Mouse (Mus musculus) MEL (cell line): ENCODE measurements around the gene Prkcd. TPM values are rescaled to one million over a fixed set of nuclear protein-coding genes. Genes with fewer than 3 reads are reported as not detected.

Source experiments
- DNase-seq: peaks from one replicate; pipeline ENCODE4 v3.0.0; 2011; ENCODE audit warnings: low read depth, low spot score
- H3K27ac ChIP-seq: 2 replicates; pipeline ENCODE4 v1.5.1; 2012; ENCODE audit warnings: low read depth, mild to moderate bottlenecking, control low read depth, low read length, moderate library complexity; ENCODE audit not compliant: control insufficient read depth
- H3K27me3 ChIP-seq, 2 experiments: fragments of 150-350 bp in 1 of 2; sonication (generic) in 1 of 2; 2 replicates each; pipeline ENCODE4 v1.6.1; 2012; ENCODE audit warnings: low read length in 2 of 2, mild to moderate bottlenecking in 2 of 2, improper control_type of control experiment in 1 of 2, moderate library complexity in 1 of 2; ENCODE audit not compliant: insufficient read depth in 2 of 2, control insufficient read depth in 1 of 2
- H3K36me3 ChIP-seq, 2 experiments: 2 replicates each; pipeline ENCODE4 v1.6.1; 2012 to 2014; ENCODE audit warnings: low read length in 2 of 2, improper control_type of control experiment in 1 of 2, inconsistent platforms in 1 of 2, mild to moderate bottlenecking in 1 of 2; ENCODE audit not compliant: insufficient read depth in 2 of 2, control insufficient read depth in 1 of 2
- H3K4me1 ChIP-seq, 2 experiments: fragments of 150-350 bp in 1 of 2; sonication (generic) in 1 of 2; 2 replicates each; pipeline ENCODE4 v1.6.1; 2012; ENCODE audit warnings: low read length in 2 of 2, improper control_type of control experiment in 1 of 2, mild to moderate bottlenecking in 1 of 2; ENCODE audit not compliant: insufficient read depth in 2 of 2, control insufficient read depth in 1 of 2
- H3K4me3 ChIP-seq, 2 experiments: fragments of 150-350 bp in 1 of 2; sonication (generic) in 1 of 2; 2 replicates each; pipeline ENCODE4 v1.5.1; 2012; ENCODE audit warnings: low read depth in 2 of 2, low read length in 2 of 2, mild to moderate bottlenecking in 2 of 2, moderate library complexity in 2 of 2, control low read depth in 1 of 2, improper control_type of control experiment in 1 of 2; ENCODE audit not compliant: control insufficient read depth in 1 of 2, insufficient read depth in 1 of 2
- H3K79me2 ChIP-seq: 2 replicates; pipeline ENCODE4 v1.6.1; 2012; ENCODE audit warnings: mild to moderate bottlenecking, low read length, moderate library complexity; ENCODE audit not compliant: control insufficient read depth, poor library complexity, insufficient read depth
- H3K9ac ChIP-seq: 2 replicates; pipeline ENCODE4 v1.6.1; 2012; ENCODE audit warnings: low read depth, mild to moderate bottlenecking, control low read depth, low read length, moderate library complexity; ENCODE audit not compliant: control insufficient read depth, poor library complexity, severe bottlenecking
- H3K9me3 ChIP-seq: fragments of 150-350 bp; sonication (generic); replicated peaks from 2 replicates; pipeline ENCODE4 v1.6.1; 2012; ENCODE audit warnings: mild to moderate bottlenecking, low read length, improper control_type of control experiment, moderate library complexity; ENCODE audit not compliant: insufficient read depth
- BHLHE40 ChIP-seq: IDR thresholded peaks from 2 replicates; pipeline ENCODE4 v1.6.1; 2012; ENCODE audit warnings: low read depth, mild to moderate bottlenecking, inconsistent platforms, low read length, improper control_type of control experiment, borderline replicate concordance
- CHD1 ChIP-seq: IDR thresholded peaks from 2 replicates; pipeline ENCODE4 v1.6.1; 2012; ENCODE audit warnings: low read depth, mild to moderate bottlenecking, inconsistent platforms, low read length, improper control_type of control experiment
- ELF1 ChIP-seq: IDR thresholded peaks from 2 replicates; pipeline ENCODE4 v1.6.1; 2014; ENCODE audit warnings: low read depth, mild to moderate bottlenecking, inconsistent platforms, low read length, improper control_type of control experiment, moderate library complexity
- KAT2A ChIP-seq: conservative IDR thresholded peaks from 2 replicates; pipeline ENCODE4 v1.6.1; 2012; ENCODE audit warnings: low read depth, low read length, improper control_type of control experiment, inconsistent platforms
- MAX ChIP-seq: IDR thresholded peaks from 2 replicates; pipeline ENCODE4 v1.6.1; 2011; ENCODE audit warnings: low read length, improper control_type of control experiment
- MAZ ChIP-seq: IDR thresholded peaks from 2 replicates; pipeline ENCODE4 v1.6.1; 2012; ENCODE audit warnings: low read depth, mild to moderate bottlenecking, inconsistent platforms, low read length, improper control_type of control experiment
- MEF2A ChIP-seq: IDR thresholded peaks from 2 replicates; pipeline ENCODE4 v1.6.1; 2014; ENCODE audit warnings: low read depth, mild to moderate bottlenecking, inconsistent platforms, low read length, improper control_type of control experiment; ENCODE audit not compliant: poor library complexity, insufficient replicate concordance, severe bottlenecking; ENCODE audit errors: extremely low read depth
- POLR2AphosphoS5 ChIP-seq: IDR thresholded peaks from 2 replicates; pipeline ENCODE4 v1.6.1; 2012; ENCODE audit warnings: low read depth, borderline replicate concordance, mild to moderate bottlenecking, inconsistent platforms, low read length, moderate library complexity, mixed read lengths
- RCOR1 ChIP-seq: IDR thresholded peaks from 2 replicates; pipeline ENCODE4 v1.6.1; 2012; ENCODE audit warnings: low read depth, mild to moderate bottlenecking, inconsistent platforms, low read length, improper control_type of control experiment
- USF2 ChIP-seq, 2 experiments: IDR thresholded peaks; 2 replicates each; pipeline ENCODE4 v1.6.1; 2011 to 2012; ENCODE audit warnings: improper control_type of control experiment in 2 of 2, low read length in 2 of 2, borderline replicate concordance in 1 of 2, inconsistent platforms in 1 of 2, low read depth in 1 of 2, mild to moderate bottlenecking in 1 of 2; ENCODE audit not compliant: insufficient read depth in 1 of 2
- ZC3H11A ChIP-seq: IDR thresholded peaks from 2 replicates; pipeline ENCODE4 v1.6.1; 2012; ENCODE audit warnings: low read depth, mild to moderate bottlenecking, inconsistent platforms, low read length, improper control_type of control experiment
- ZMIZ1 ChIP-seq: IDR thresholded peaks from 2 replicates; pipeline ENCODE4 v1.6.1; 2012; ENCODE audit warnings: low read depth, mild to moderate bottlenecking, inconsistent platforms, low read length, improper control_type of control experiment, moderate library complexity
- polyA plus RNA-seq, 2 experiments: library from polyadenylated mRNA; stranded (reverse) in 1 of 2; unstranded in 1 of 2; fragments of >175 nt in 1 of 2; fragments of >200 nt in 1 of 2; gene quantifications; 2 replicates each; pipeline versions ENCODE4 v1.2.1 to v1.2.4; 2012; ENCODE audit warnings: low replicate concordance in 2 of 2, low read depth in 1 of 2; ENCODE audit not compliant: insufficient read length in 2 of 2, insufficient read depth in 1 of 2, missing spikeins in 1 of 2
- total RNA-seq: library from RNA; depleted of rRNA; stranded (reverse); fragments of 300-350 nt; gene quantifications from 2 replicates; pipeline ENCODE4 v1.2.3, GENCODE M21; 2012

The Prkcd gene
- total and polyA plus RNA-seq, 3 experiments = 33.9 to 72.7 TPM; not detected in 1

- Histone ChIP-seq H3K79me2 (no peaks in the 10 kb centered on the region), H3K4me3 (no peak overlapping the region), H3K36me3 (no peaks in the 10 kb centered on the region), H3K9me3 (no peaks in the 10 kb centered on the region), H3K9ac (no peak overlapping the region), H3K27ac (no peak overlapping the region), H3K27me3 (peaks cover 1 to 7% of the 10 kb centered on the region in 2 experiments; a peak in 3 of 4 replicates), H3K4me1 (no peaks in the 10 kb centered on the region)
- no peak for TF ChIP-seq BHLHE40
- no peak for TF ChIP-seq ELF1
- TF ChIP-seq ZC3H11A = no peak
- no peak for TF ChIP-seq POLR2AphosphoS5
- DNase-seq = no peak
These were observed 20.5 kb upstream of the Prkcd start for GRCm38 (mm10) chr14:30646486-30646885.

GRCm38 (mm10) chr14:30645066-30645465, 19.1 kb upstream of the Prkcd start:
- H3K9ac ChIP-seq = no peak overlapping the region
- H3K79me2 ChIP-seq = no peaks in the 10 kb centered on the region
- no peaks in the 10 kb centered on the region for H3K36me3 ChIP-seq
- TF ChIP-seq MAX (no peak), RCOR1 (no peak), USF2 (IDR thresholded peaks at IDR 0.05; ENCODE audit: borderline replicate concordance in 1 of 2, insufficient read depth in 1 of 2, low read depth in 1 of 2, low read length in 2 of 2) (no peak), CHD1 (no peak)
- no peaks in the 10 kb centered on the region for H3K4me1 ChIP-seq
- no peak overlapping the region for H3K4me3 ChIP-seq
- DNase-seq = no peak
- no peak overlapping the region for H3K27ac ChIP-seq
- H3K27me3 ChIP-seq = peaks cover 1 to 7% of the 10 kb centered on the region in 2 experiments; a peak in 3 of 4 replicates
- no peaks in the 10 kb centered on the region for H3K9me3 ChIP-seq

GRCm38 (mm10) chr14:30644026-30644425, 18.0 kb upstream of the Prkcd start:
- no peak overlapping the region for H3K27ac ChIP-seq
- no peaks in the 10 kb centered on the region for H3K79me2 ChIP-seq
- DNase-seq = no peak
- no peak overlapping the region for H3K4me3 ChIP-seq
- TF ChIP-seq KAT2A = no peak
- TF ChIP-seq MEF2A = no peak
- no peak for TF ChIP-seq ZMIZ1
- no peak for TF ChIP-seq MAZ
- H3K9me3 ChIP-seq = no peaks in the 10 kb centered on the region
- H3K36me3 ChIP-seq = no peaks in the 10 kb centered on the region
- no peak overlapping the region for H3K9ac ChIP-seq
- H3K27me3 ChIP-seq = peaks cover under 1 to 7% of the 10 kb centered on the region in 2 experiments
- H3K4me1 ChIP-seq = no peaks in the 10 kb centered on the region
